Mouse (Mus musculus): ENCODE data around the gene Atxn2.

DNA sequence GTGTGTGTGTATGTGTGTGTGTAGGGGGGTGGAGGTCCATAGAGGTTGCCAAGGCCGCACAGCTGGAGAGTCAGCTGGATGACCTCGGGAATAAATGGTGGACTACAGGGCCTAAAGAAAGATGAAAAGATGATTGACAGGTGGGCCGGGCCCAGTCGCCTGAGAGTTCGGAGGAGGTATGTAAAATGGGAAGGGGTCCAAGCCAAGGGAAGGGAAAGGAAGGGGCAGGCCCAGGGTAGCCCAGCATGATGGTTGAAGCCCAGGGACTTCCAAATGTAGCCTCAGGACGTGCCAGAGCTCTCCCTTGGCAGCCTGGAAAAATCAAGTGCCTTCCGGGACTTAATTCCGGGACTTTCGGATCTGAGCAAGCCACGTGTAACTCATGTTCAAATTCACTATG, 143.6 kb downstream of the Atxn2 start:
- no peak for TF ChIP-seq CTCF (IDR thresholded peaks at IDR 0.05; ENCODE audit: borderline replicate concordance, control insufficient read depth, extremely low read depth, insufficient read depth, low read length, poor library complexity)
- no peak for TF ChIP-seq POLR2A (IDR thresholded peaks at IDR 0.05; ENCODE audit: control insufficient read depth, extremely low read depth, insufficient read depth, low read length, poor library complexity)

All from thymus, adult 2 months (tissue).